Mouse (Mus musculus) embryo, embryonic 9.5 days (tissue): ENCODE measurements around the gene Rnf5.
A peak's percentile ranks its signal among the peaks of the same experiment; 100 is the strongest.

Source experiments
- DNase-seq: peaks from one replicate; pipeline ENCODE4 v3.0.0-alpha.2; 2017; ENCODE audit errors: extremely low spot score

The Rnf5 gene

GRCm38 (mm10) chr17:34605609-34606008 lies 2.1 kb upstream of the Rnf5 start:
- peak; percentile 94 for DNase-seq

GRCm38 (mm10) chr17:34604511-34605237 lies 1.2 kb upstream of the Rnf5 start:
- DNase-seq = no peak

GRCm38 (mm10) chr17:34604061-34604508 lies 595 bp upstream of the Rnf5 start, which contains the start of gene Agpat1:
Agpat1 (plus strand) TSS chr17:34604262.
- no peak for DNase-seq

GRCm38 (mm10) chr17:34601796-34602195 lies 1.7 kb downstream of the Rnf5 start:
- no peak for DNase-seq

GRCm38 (mm10) chr17:34599891-34600290 lies 3.6 kb downstream of the Rnf5 start:
- DNase-seq = no peak

- no peak for DNase-seq
Observed at GRCm38 (mm10) chr17:34597566-34598095, 5.9 kb downstream of the Rnf5 start, which contains the start of gene Ager. Ager (plus strand) TSS chr17:34597862.

GRCm38 (mm10) chr17:34596098-34596497 lies 7.4 kb downstream of the Rnf5 start:
- DNase-seq = no peak

- no peak for DNase-seq
Observed at GRCm38 (mm10) chr17:34593752-34594525, 9.6 kb downstream of the Rnf5 start.

- peak; percentile 70 for DNase-seq
Observed at GRCm38 (mm10) chr17:34592581-34593549, 10.6 kb downstream of the Rnf5 start.

- peak; percentile 96 for DNase-seq
Observed at GRCm38 (mm10) chr17:34591994-34592375, 11.5 kb downstream of the Rnf5 start.

- DNase-seq = no peak
Observed at GRCm38 (mm10) chr17:34591029-34591993, 12.2 kb downstream of the Rnf5 start, which contains the start of gene Pbx2. Pbx2 (plus strand) TSS chr17:34591266.

GRCm38 (mm10) chr17:34590154-34590987 lies 13.1 kb downstream of the Rnf5 start:
- DNase-seq = no peak

GRCm38 (mm10) chr17:34589681-34590101 lies 13.8 kb downstream of the Rnf5 start, which contains the start of gene Gpsm3:
Gpsm3 (plus strand) TSS chr17:34589806.
- DNase-seq = no peak

- DNase-seq = no peak
Observed at GRCm38 (mm10) chr17:34589206-34589605, 14.3 kb downstream of the Rnf5 start.

- DNase-seq = no peak
Observed at GRCm38 (mm10) chr17:34588767-34589166, 14.7 kb downstream of the Rnf5 start.

- DNase-seq = no peak
Observed at GRCm38 (mm10) chr17:34587814-34588213, 15.7 kb downstream of the Rnf5 start.

- DNase-seq = peak; percentile 97
Observed at GRCm38 (mm10) chr17:34587423-34587811, 16.1 kb downstream of the Rnf5 start.

GRCm38 (mm10) chr17:34586796-34587422 lies 16.6 kb downstream of the Rnf5 start:
- peak; percentile 97 for DNase-seq
